Mouse (Mus musculus) left cerebral cortex, adult 6 months (tissue): ENCODE data around the gene Zdhhc23. TPM values are rescaled to one million over a fixed set of nuclear protein-coding genes. Genes with fewer than 3 reads are reported as not detected.

Experiments used
- long read RNA-seq, 2 experiments: library from polyadenylated mRNA; unstranded; transcript quantifications; one replicate each; pipeline ENCODE4 v2.0.0; 2019 to 2020
- polyA plus RNA-seq: library from polyadenylated mRNA; unstranded; fragments of <200 nt; fragmentation: Nextera tagmentation; gene quantifications from 2 replicates; pipeline ENCODE4 v1.2.3, GENCODE M21; 2021

Zdhhc23 gene
- 3.8 and 4.2 TPM in 2 replicates for polyA plus RNA-seq
- long read RNA-seq, experiment 1, partial matches to known transcripts: 2 of 24 reads
- long read RNA-seq, experiment 1, other reads (novel, unspliced or antisense): 22 of 24 reads
- long read RNA-seq, experiment 2, partial matches to known transcripts: 1 of 12 reads
- long read RNA-seq, experiment 2, other reads (novel, unspliced or antisense): 11 of 12 reads

GRCm38 (mm10) chr16:43979328-43980109 lies at the start of gene Zdhhc23:
TSS of gene Zdhhc23 (minus strand) at chr16:43979791.

GRCm38 (mm10) chr16:43926341-43926859 lies 53.2 kb downstream of the Zdhhc23 start, which contains the start of gene Qtrt2:
TSS of gene Qtrt2 (minus strand) at chr16:43926809.

Other genes starting within 250 kb of the Zdhhc23 start
- gene Drd3, start 225.8 kb downstream of the Zdhhc23 start, polyA plus RNA-seq: 0.10 TPM in 1 of 2 replicates, not detected in the other
- gene Ccdc191, start 90.0 kb downstream of the Zdhhc23 start, polyA plus RNA-seq: 4.7 and 6.1 TPM in 2 replicates
- gene Qtrt2, start 53.0 kb downstream of the Zdhhc23 start, polyA plus RNA-seq: 4.6 and 4.9 TPM in 2 replicates
- 0.44 and 0.63 TPM in 2 replicates for gene Gramd1c, start 83.6 kb upstream of the Zdhhc23 start, polyA plus RNA-seq
- gene Atp6v1a, start 159.9 kb upstream of the Zdhhc23 start, polyA plus RNA-seq: 184 and 295 TPM in 2 replicates
- gene Naa50, start 160.0 kb upstream of the Zdhhc23 start, polyA plus RNA-seq: 26.6 and 33.5 TPM in 2 replicates
- gene Usf3, start 193.5 kb upstream of the Zdhhc23 start, polyA plus RNA-seq: 2.3 TPM in 2 replicates